Mouse (Mus musculus): ENCODE measurements around the gene Mertk. TPM values are rescaled to one million over a fixed set of nuclear protein-coding genes. Genes with fewer than 3 reads are reported as not detected.
"Not testable (repeated sequence)": the region's sequence is repeated elsewhere in the genome, so short reads cannot be mapped to it uniquely, and the experiment has no call there.

Gene Mertk
- 3.7 and 5.2 TPM in 2 replicates for polyA plus RNA-seq (2015; fragmentation: Nextera tagmentation; extraction: Ambion mirVana)

DNA sequence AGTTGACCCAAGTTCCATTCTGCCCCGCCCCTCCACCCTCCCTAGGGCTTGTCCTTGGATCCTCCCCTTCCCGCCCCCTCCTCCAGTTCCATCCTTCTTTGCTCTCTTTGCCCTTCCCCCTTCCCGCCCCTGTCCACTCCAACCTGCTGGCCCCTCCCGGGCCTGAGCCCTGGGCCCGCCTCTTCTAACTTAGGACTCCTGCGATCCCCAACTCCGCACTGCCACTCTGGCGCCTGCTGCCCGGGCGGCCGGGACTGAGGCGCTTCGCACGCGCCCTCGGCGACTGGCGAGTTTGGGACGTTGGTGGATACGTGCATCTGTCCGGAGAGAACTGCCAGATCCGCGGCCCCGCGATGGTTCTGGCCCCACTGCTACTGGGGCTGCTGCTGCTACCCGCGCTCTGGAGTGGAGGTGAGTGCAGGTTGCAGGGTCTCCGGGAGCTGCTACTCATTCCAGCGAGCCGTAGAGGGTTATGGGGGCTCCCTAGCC lies at the start of gene Mertk:
TSS of gene Mertk (plus strand) at position 264 of the 489 bp plus-strand sequence.
- WGBS = under 1% methylated on average over 30 of the region's 30 CpGs
- Histone ChIP-seq H3K4me3 (peak within 1 kb of the TSS; percentile 91), H3K4me1 (replicated peaks) (peaks cover 6% of the 10 kb centered on the region; the same call in 1 of the 2 replicates), H3K9me3 (replicated peaks) (no peaks in the 10 kb centered on the region), H3K27me3 (no peaks in the 10 kb centered on the region), H3K27ac (peak within 1 kb of the TSS; percentile 95), H3K9ac (peak within 1 kb of the TSS; percentile 85), H3K4me2 (peak within 1 kb of the TSS; percentile 93), H3K36me3 (no peaks in the 10 kb centered on the region)
- ATAC-seq (replicated peaks; ENCODE audit: insufficient number of reproducible peaks, insufficient read depth, low FRiP score, low read depth) = peak; percentile 97

DNA sequence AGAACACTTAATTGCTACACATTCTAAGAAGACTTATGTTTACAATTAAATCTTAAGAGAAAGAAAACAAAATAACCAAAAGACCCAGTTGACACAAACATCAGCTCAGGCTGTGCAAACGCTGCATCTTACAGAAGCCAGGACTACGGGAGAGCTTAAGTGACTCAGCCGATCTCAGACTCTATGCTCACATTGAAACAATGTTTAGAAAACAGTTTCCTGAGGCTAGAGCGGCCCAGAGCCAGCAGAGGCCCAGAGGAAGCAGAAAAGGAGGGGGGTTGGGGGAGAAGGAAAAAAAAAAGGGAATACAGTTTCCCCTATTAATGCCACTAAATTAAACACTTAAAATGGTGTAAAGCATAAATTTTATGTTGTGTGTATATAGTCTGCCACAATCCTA lies 18.1 kb upstream of the Mertk start:
- H3K4me3 ChIP-seq = no peak overlapping the region
- H3K36me3 ChIP-seq = peaks cover 56% of the 10 kb centered on the region
- H3K9me3 ChIP-seq (replicated peaks) = no peaks in the 10 kb centered on the region
- no peak overlapping the region for H3K27ac ChIP-seq
- H3K4me2 ChIP-seq = no peak overlapping the region
- no peak overlapping the region for H3K9ac ChIP-seq
- peaks cover 14% of the 10 kb centered on the region for H3K4me1 ChIP-seq (replicated peaks)
- no peaks in the 10 kb centered on the region for H3K27me3 ChIP-seq
- 62% methylated on average over 4 of the region's 4 CpGs for WGBS
- no peak for ATAC-seq (replicated peaks; ENCODE audit: insufficient number of reproducible peaks, insufficient read depth, low FRiP score, low read depth)

DNA sequence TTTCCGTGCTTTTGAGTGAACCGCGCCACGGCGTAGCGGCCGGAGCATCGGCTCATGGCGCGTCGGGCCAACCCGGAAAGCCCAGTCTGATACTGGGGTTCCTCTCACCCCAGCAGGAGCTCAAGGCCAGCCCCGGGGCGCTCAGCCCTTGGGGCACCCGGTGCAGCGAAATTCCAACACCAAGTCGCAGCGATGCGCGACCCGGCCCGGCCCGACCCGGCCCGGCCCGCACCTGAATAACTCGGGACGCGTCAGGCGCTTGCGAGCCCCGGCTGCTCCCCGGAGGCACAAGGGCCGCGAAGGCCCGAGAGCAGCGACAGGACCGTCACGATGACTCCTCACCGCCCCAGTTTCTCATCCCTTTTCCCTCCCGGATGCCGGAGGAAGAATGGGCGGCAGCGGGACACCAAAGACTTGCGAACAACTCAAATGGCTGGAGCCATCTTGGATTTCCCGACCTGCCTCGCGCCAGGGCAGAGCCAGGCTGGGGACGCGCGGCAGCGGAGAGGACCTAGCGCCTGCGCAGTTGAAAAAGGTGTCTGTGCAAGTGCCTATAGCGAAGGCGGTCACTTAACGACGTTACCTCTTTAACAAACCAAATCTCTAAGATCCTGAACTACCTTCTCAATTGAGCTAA lies 11.7 kb upstream of the Mertk start, which contains the start of gene Anapc1:
TSS of gene Anapc1 (minus strand) at position 471 of the 637 bp plus-strand sequence.
- Histone ChIP-seq H3K9me3 (replicated peaks) (no peaks in the 10 kb centered on the region), H3K4me2 (peak within 1 kb of the TSS; percentile 67), H3K36me3 (peaks cover 24% of the 10 kb centered on the region), H3K27ac (peak within 1 kb of the TSS; percentile 87), H3K27me3 (no peaks in the 10 kb centered on the region), H3K4me1 (replicated peaks) (peaks cover 13% of the 10 kb centered on the region), H3K9ac (peak within 1 kb of the TSS; percentile 93), H3K4me3 (peak within 1 kb of the TSS; percentile 92)
- ATAC-seq (replicated peaks; ENCODE audit: insufficient number of reproducible peaks, insufficient read depth, low FRiP score, low read depth) = peak; percentile 93
- WGBS = under 1% methylated on average over 57 of the region's 58 CpGs

DNA sequence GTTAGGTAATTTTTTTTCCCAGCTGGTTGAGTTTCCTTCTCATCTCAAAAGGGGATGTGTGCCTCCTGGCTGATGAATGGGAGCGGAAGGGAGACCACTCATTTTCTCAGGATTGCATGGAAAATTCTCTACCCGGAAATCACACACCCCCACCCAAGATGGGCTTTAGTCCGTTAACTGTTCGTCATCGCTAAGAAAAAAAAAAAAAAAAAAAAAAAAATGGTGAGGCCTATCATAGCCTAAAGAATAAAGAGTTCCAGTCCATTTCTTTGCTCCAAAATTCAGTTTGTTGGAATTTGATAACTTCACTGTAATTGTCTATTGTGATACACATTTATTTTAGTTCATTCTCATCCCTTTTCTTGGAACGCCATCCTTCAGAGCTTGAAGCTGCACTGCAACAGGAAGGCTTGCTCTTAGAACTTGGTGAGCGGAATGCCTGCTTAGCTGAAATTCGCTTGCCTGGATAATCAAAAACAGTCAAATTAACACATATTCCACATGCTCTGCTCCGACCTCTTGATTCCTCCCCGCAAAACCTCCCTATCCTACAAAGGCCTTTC lies 11.1 kb upstream of the Mertk start:
- peak overlapping the region; percentile 67 for H3K4me2 ChIP-seq
- H3K36me3 ChIP-seq = peaks cover 20% of the 10 kb centered on the region
- H3K27me3 ChIP-seq = no peaks in the 10 kb centered on the region
- H3K27ac ChIP-seq = peak overlapping the region; percentile 87
- peak overlapping the region; percentile 93; the same call in 1 of the 2 replicates for H3K9ac ChIP-seq
- peaks cover 13% of the 10 kb centered on the region for H3K4me1 ChIP-seq (replicated peaks)
- H3K4me3 ChIP-seq = peak overlapping the region; percentile 92
- ATAC-seq (replicated peaks; ENCODE audit: insufficient number of reproducible peaks, insufficient read depth, low FRiP score, low read depth) = peak; percentile 33; the same call in 1 of the 2 replicates
- no peaks in the 10 kb centered on the region for H3K9me3 ChIP-seq (replicated peaks)
- whole genome bisulfite sequencing = 48% methylated on average over 10 of the region's 10 CpGs

DNA sequence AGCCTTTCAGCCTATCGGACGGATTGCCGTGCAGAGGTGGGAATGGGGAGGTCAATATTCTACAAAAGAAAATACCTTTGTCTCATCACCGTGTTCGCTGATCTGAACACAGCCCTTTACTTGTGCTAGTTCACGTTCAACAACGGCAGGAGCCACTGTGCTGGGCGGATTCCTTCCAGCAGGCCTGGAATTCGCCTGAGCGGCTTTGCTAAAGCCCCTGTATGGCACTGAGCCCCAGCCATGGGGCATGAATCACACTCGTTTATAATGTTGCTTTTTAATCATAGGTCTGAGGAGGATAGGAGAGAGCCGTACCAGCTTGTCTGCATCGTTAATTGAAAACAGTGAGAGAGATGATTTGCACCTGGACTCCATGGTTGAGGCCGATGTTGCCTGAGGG lies 6.4 kb upstream of the Mertk start:
- no peaks in the 10 kb centered on the region for H3K36me3 ChIP-seq

DNA sequence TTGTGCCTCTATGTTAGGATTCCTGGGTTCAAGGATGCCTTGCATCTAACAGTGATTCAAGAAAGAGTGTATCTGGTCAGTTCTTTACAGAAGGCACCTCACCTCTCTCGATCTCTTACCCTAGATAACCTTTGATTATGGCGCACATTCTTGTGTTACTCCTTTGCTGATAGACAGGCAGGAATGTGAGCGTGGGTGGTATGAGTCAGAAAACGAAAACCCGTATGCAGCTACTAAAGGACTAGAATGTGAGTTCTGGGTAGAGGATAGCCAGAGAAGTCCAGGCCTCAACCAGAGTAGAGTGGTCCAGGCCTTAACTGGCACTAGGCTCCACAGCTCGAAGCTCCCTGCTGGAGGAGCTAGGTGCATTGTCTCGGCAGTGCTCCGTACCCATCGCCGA lies 6.0 kb upstream of the Mertk start:
- Histone ChIP-seq H3K27me3 (no peaks in the 10 kb centered on the region), H3K9ac (no peak overlapping the region), H3K4me2 (no peak overlapping the region), H3K9me3 (replicated peaks) (no peaks in the 10 kb centered on the region), H3K36me3 (no peaks in the 10 kb centered on the region), H3K27ac (no peak overlapping the region), H3K4me1 (replicated peaks) (peaks cover 4% of the 10 kb centered on the region; the same call in 1 of the 2 replicates), H3K4me3 (no peak overlapping the region)
- 73% methylated on average over 10 of the region's 10 CpGs for WGBS
- ATAC-seq (replicated peaks; ENCODE audit: insufficient number of reproducible peaks, insufficient read depth, low FRiP score, low read depth) = no peak

More for the DNA sequence above, 6.4 kb upstream of the Mertk start:
- ATAC-seq (replicated peaks; ENCODE audit: insufficient number of reproducible peaks, insufficient read depth, low FRiP score, low read depth) = no peak
- no peak overlapping the region for H3K9ac ChIP-seq
- no peaks in the 10 kb centered on the region for H3K9me3 ChIP-seq (replicated peaks)
- no peak overlapping the region for H3K27ac ChIP-seq
- H3K4me2 ChIP-seq = no peak overlapping the region
- H3K4me1 ChIP-seq (replicated peaks) = peaks cover under 1% of the 10 kb centered on the region; the same call in 1 of the 2 replicates
- H3K27me3 ChIP-seq = no peaks in the 10 kb centered on the region
- 62% methylated on average over 14 of the region's 14 CpGs for WGBS
- H3K4me3 ChIP-seq = no peak overlapping the region

DNA sequence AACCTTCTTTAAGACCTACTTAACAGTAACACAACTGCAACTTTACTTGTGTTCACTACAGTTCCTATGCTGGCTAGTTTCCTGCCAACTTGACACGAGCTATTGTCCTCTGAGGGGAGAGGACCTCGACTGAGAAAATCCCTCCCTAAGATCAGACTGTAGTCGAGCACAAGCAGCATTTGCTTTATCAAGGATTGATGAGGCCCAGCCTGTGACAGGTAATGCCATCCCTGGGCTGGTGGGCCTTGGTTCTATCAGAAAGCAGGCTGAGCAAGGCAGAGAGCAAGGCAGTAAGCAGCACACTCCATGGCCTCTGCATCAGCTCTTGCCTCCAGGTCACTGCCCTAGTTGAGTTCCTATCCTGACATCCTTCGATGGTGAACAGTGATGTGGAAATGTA lies 5.5 kb upstream of the Mertk start:
- no peaks in the 10 kb centered on the region for H3K9me3 ChIP-seq (replicated peaks)
- peaks cover 6% of the 10 kb centered on the region; the same call in 1 of the 2 replicates for H3K4me1 ChIP-seq (replicated peaks)
- H3K36me3 ChIP-seq = no peaks in the 10 kb centered on the region
- H3K4me3 ChIP-seq = no peak overlapping the region
- no peaks in the 10 kb centered on the region for H3K27me3 ChIP-seq
- no peak overlapping the region for H3K27ac ChIP-seq
- 55% methylated on average over 4 of the region's 4 CpGs for WGBS
- no peak for ATAC-seq (replicated peaks; ENCODE audit: insufficient number of reproducible peaks, insufficient read depth, low FRiP score, low read depth)
- no peak overlapping the region for H3K4me2 ChIP-seq
- H3K9ac ChIP-seq = no peak overlapping the region

DNA sequence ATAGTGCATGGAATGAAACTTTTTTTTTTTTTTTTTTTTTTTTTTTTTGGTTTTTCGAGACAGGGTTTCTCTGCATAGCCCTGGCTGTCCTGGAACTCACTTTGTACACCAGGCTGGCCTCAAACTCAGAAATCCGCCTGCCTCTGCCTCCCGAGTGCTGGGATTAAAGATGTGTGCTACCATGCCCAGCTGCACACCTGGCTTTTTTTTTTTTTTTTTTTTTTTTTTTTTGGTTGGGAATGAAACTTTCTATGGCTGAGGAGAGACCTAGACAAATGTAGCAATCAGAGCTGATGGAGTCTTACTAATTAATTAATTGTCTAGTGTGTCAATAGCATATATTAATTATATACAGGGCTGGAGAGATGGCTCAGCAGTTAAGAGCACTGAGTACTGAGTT lies 4.9 kb upstream of the Mertk start:
- H3K4me1 ChIP-seq (replicated peaks); H3K4me3 ChIP-seq; H3K9me3 ChIP-seq (replicated peaks); H3K36me3 ChIP-seq; H3K27ac ChIP-seq; H3K4me2 ChIP-seq; H3K9ac ChIP-seq; H3K27me3 ChIP-seq; ATAC-seq (replicated peaks; ENCODE audit: insufficient number of reproducible peaks, insufficient read depth, low FRiP score, low read depth): not testable (repeated sequence)
- WGBS = 86% methylated on average over 3 of the region's 3 CpGs

DNA sequence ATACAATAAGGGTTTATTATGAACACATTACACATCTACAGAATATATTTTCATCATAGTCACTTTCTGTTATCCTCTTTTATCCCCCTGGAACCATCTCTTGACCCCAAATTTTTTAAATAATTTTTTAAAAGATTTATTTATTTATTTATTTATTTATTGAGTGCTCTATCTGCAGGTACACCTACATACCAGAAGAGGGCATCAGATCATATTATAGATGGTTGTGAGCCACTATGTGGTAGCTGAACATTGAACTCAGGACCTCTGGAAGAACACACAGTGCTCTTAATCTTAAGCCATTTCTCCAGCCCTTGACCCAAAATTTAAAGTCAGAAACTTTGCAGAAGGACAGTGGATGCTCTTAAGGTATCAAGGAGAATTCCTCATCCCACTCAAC lies 4.2 kb upstream of the Mertk start:
- H3K27me3 ChIP-seq = no peaks in the 10 kb centered on the region
- no peaks in the 10 kb centered on the region for H3K36me3 ChIP-seq
- peaks cover 6% of the 10 kb centered on the region; the same call in 1 of the 2 replicates for H3K4me1 ChIP-seq (replicated peaks)
- H3K9ac ChIP-seq = no peak overlapping the region
- H3K27ac ChIP-seq = no peak overlapping the region
- no peaks in the 10 kb centered on the region for H3K9me3 ChIP-seq (replicated peaks)
- no peak for ATAC-seq (replicated peaks; ENCODE audit: insufficient number of reproducible peaks, insufficient read depth, low FRiP score, low read depth)
- H3K4me2 ChIP-seq = no peak overlapping the region
- H3K4me3 ChIP-seq = no peak overlapping the region

DNA sequence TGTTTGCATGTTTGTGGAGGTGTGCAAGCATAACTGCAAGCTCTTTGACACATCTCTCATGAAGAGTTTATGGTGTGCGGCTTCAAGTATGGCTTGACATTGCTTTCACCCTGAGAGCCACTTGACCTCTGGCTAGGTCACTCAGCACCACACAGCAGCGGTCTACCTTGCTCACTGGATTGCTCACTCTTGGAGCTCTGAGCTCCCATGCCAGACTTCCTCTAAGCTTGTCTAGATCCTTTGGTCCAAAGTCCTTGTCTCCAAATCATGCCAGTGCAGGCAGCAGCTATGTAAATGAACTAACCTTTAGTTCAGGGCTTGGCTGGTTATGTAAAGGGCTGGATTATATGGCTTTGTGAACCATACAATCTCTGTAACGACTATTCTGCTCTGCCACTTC lies 2.3 kb upstream of the Mertk start:
- Histone ChIP-seq H3K27me3 (no peaks in the 10 kb centered on the region), H3K4me3 (no peak overlapping the region), H3K9me3 (replicated peaks) (no peaks in the 10 kb centered on the region), H3K4me1 (replicated peaks) (peaks cover 6% of the 10 kb centered on the region; the same call in 1 of the 2 replicates), H3K36me3 (no peaks in the 10 kb centered on the region), H3K4me2 (no peak overlapping the region), H3K9ac (no peak overlapping the region), H3K27ac (no peak overlapping the region)
- WGBS = 62% methylated on average over 3 of the region's 3 CpGs
- ATAC-seq (replicated peaks; ENCODE audit: insufficient number of reproducible peaks, insufficient read depth, low FRiP score, low read depth) = no peak

DNA sequence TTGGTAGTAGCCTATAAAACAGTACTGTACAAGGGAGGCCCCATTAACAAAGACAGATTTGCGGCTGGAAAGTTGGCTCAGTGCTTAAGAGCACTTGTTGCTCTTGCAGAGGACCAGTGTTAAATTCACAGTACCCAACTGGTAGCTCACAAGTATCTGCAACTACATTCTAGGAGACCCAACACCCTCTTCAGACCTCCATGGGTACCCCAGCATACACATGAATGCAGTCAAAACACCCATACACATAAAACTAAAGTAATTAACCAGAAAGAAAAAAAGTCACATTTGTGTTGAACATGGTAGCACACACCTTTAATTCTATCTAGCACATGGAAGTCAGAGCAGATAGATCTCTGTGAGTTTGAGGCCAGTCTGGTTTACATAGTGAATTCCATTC lies 1.7 kb upstream of the Mertk start:
- no peak overlapping the region for H3K27ac ChIP-seq
- peaks cover 6% of the 10 kb centered on the region; the same call in 1 of the 2 replicates for H3K4me1 ChIP-seq (replicated peaks)
- no peaks in the 10 kb centered on the region for H3K36me3 ChIP-seq
- no peak for ATAC-seq (replicated peaks; ENCODE audit: insufficient number of reproducible peaks, insufficient read depth, low FRiP score, low read depth)
- no peaks in the 10 kb centered on the region for H3K27me3 ChIP-seq
- no peak overlapping the region for H3K4me2 ChIP-seq
- no peak overlapping the region for H3K9ac ChIP-seq
- WGBS = 91% methylated on average over 1 of the region's 1 CpGs
- no peak overlapping the region for H3K4me3 ChIP-seq
- H3K9me3 ChIP-seq (replicated peaks) = no peaks in the 10 kb centered on the region

All from heart, embryonic 15.5 days (tissue).